Mouse (Mus musculus): ENCODE data around the gene Sec14l3.
"Not testable (repeated sequence)": the region's sequence is repeated elsewhere in the genome, so short reads cannot be mapped to it uniquely, and the experiment has no call there.

The Sec14l3 gene

DNA sequence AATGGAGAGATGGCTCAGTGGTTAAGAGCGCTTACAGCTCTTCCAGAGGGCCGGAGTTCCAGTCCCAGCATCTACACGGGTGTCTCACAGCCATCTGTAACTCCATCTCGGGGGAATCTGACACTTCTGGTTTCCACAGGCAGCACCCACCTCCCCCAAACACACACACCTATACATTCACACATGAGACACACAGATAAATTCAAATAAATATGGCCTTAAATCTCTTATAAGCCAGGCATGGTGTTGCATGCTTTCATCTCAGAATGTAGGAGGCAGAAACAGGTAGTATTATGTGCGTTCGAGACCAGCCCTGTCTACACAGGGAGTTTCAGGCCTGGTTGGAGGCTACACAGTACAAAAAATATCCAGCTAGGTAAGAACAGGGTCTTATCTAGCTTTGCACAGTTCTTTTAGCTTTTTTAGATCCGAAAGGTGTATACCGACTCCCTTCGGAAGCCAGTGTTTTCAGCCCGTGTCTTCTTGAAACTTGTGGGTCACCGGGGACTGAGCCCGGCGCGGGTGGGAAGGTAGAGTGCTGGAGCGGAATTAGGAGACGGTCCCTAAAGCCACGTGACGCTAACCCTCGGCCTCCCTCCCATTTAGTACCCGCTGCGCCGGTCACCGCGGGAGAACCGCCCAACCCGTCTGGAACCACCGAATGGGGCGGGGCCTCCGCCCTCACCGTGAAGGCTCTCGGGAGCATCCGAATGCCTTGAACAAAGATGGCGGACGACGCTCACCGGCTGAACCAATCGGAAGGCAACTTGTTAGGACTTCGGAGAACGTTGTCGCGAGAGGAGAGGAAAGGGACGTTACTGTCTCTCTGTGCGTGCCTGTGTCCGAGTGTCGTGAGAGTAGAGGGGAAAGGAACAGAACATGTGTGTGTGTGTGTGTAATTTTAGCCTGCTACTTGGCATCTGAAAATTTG lies 31.7 kb downstream of the Sec14l3 start:
- in situ Hi-C loops (cut with MboI; ENCODE audit: low pct_unique_long_range_greater_than_20kb in 1 of 2, low sequenced_read_pairs in 2 of 2, unreplicated experiment in 1 of 2): no loop called here

DNA sequence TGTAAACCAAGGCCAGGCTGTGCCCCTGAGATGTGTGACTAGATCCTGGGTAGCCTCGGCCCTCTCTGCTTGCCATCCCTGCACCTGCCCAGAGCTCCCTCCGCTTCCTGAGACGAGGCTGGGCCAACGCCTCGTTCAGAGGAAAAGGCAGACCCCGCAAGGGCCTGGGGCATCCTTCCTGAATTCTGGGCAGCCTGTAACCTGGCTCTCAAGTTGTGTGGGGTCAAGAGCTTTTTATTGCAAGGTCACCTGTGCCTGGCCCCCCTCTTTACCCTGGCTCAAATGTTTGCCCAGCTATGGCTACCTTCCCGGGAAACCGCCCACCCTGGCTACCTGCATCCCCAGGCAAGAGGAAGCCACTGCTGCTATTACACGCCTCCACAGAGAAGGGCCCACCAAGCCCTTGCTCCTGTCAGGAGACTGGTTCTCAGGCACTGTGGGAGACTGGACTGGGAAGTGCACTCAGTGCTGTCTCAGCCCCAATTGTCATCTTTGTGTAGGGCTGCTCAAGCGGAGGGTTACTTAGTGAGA lies 32.5 kb downstream of the Sec14l3 start:
- in situ Hi-C loops (cut with MboI; ENCODE audit: low pct_unique_long_range_greater_than_20kb in 1 of 2, low sequenced_read_pairs in 2 of 2, unreplicated experiment in 1 of 2): no loop called here

DNA sequence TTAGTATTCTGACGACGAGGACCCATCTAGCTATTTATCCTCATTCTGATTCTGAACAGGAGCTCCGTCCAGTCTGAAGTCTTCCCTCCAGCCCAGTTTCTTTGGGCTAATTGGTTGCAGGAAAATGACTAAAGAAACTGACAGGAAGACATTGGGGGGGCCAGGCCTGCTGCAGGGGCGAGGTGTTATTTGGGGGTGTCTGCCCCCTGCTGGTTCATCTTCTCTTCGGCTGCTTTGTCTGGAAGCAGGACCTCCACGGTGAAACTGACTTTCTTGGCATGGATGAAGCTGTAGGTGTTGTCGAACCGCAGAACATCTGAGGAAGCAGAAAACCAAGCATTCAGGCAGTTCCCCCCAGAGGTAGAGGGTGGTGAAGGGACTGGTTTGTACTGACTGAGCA lies 33.5 kb downstream of the Sec14l3 start:
- in situ Hi-C loops (cut with MboI; ENCODE audit: low pct_unique_long_range_greater_than_20kb in 1 of 2, low sequenced_read_pairs in 2 of 2, unreplicated experiment in 1 of 2): no loop called here

DNA sequence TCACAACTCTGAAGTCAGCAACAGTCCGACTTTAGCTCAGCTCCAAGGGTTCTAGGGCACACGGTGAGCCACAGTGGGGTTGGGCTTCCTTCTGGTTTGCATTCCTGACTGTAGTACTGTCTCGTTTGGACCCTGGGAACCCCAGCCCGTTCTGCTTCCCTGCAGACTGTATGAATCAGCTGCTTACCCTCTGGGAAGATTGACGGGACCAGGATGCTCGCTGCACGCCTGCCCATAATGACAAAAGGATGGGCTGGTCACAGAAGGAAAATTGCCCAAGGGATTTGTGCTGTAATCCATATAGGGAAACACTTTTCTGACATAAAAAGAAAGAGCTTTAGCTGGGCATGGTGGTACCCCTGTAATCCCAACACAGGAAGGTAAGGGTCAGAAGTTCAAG lies 34.2 kb downstream of the Sec14l3 start:
- in situ Hi-C loops (cut with MboI; ENCODE audit: low pct_unique_long_range_greater_than_20kb in 1 of 2, low sequenced_read_pairs in 2 of 2, unreplicated experiment in 1 of 2): no loop called here

DNA sequence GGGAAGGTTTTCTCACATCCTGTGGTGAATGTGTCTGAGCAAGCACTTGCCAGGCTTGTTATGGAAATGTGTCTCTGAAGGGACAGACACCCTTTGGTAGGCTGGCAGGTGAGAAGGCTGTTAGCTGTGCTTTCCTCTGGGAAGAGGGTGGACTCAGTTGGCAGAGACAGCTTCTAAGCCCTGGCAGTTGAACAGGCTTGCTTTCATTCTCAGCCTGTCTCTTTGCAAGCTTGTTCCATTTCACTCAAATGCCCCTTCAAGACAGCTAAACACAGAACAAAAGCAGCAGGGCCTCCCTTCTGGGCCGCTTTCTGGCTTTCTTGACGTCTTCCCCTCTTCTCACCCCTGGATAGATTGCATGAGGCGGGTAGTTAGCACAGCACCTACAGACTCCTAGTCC lies 34.8 kb downstream of the Sec14l3 start:
- in situ Hi-C loops (cut with MboI; ENCODE audit: low pct_unique_long_range_greater_than_20kb in 1 of 2, low sequenced_read_pairs in 2 of 2, unreplicated experiment in 1 of 2): no loop called here

DNA sequence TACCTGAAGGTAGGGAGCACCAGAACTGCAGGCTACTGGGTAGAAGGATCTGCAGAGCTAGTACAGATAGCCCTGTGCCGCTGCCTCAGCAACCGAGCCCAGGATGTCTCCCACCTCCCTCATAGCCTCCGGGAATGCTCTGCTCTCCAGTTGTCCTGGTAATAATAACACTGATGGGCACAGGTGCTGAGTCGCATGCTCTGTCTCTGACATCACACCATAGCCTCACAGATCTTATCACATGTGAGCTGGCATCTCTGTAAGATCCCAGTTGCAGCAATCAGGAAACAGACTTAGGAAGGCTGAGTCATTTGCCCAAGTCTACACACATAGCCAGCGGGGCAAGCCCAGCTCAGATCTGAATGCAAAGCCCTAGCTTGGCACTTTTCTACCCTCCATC lies 37.2 kb downstream of the Sec14l3 start:
- in situ Hi-C loops (cut with MboI; ENCODE audit: low pct_unique_long_range_greater_than_20kb in 1 of 2, low sequenced_read_pairs in 2 of 2, unreplicated experiment in 1 of 2): no loop called here

DNA sequence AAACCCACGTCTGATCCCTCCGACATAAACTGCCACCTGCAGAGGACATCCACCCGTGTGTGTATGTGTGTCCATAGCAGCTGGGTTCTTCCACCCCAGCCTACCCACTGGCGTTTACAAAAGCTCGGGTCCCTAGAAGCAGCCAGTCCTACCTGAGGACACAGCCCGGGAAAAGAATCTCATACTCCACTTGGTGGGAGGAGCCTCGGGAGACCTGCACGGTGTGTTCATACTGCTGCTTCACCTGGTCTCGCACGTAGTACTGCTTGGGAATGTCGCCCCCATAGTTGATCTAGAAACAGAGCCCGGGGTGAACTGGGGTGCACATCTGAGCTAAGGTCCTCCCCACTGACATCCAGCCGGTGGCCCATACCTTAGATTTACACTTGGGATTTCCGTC lies 38.9 kb downstream of the Sec14l3 start:
- in situ Hi-C loops (cut with MboI; ENCODE audit: low pct_unique_long_range_greater_than_20kb in 1 of 2, low sequenced_read_pairs in 2 of 2, unreplicated experiment in 1 of 2): no loop called here

DNA sequence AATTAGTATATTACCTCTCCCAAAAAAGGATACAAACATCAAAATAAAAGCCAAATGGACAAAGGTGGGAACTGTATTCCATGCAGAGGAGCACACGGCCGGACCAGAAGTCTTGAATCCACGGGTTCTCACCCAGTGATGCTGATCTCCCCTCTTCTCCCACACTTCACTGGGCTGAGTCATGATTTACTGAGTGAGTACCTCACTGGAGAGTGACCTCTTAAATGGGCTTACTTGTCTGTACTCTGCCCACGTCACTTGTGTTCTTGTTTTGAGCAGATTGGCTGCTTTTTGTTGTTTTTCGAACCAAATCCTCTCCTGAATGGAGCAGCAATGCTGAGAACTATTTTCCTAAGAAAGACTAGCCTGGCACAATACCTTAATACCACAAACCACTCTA lies 40.3 kb downstream of the Sec14l3 start:
- in situ Hi-C loops (cut with MboI; ENCODE audit: low pct_unique_long_range_greater_than_20kb in 1 of 2, low sequenced_read_pairs in 2 of 2, unreplicated experiment in 1 of 2): no loop called here

DNA sequence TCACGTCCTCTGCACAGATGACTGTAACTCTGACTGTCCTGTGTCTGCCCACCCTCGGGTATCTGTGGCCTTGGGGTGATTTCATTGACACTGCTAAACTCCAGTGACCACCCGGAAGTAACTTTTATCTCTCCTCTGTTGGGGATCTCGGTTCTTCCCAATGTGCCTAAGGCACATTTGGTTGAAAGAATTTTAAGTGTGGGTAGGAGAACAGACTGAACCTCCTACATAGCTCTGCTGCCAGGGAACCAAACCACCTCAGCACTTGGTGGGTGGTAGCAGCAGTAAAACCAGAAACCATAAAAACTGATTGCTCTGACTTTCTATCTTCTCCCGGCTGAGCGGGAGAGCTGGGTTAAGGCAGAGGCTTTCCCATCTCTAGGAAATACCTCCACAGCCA lies 40.8 kb downstream of the Sec14l3 start:
- in situ Hi-C loops (cut with MboI; ENCODE audit: low pct_unique_long_range_greater_than_20kb in 1 of 2, low sequenced_read_pairs in 2 of 2, unreplicated experiment in 1 of 2): no loop called here

DNA sequence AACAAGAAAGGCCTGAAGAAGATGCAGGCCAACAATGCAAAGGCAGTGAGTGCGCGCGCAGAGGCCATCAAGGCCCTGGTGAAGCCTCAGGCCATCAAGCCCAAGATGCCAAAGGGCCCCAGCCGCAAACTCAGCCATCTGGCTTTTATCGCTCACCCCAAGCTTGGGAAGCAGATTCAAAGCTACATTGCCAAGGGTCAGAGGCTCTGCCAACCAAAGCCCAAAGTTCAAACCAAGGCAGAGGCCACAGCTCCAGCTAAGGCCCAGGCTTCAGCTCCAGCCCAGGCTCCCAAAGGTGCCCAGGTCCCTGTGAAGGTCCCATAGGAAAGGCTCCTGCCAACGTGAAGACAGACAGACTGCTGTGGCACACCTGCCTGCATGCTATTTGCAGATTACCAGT lies 43.3 kb downstream of the Sec14l3 start:
- in situ Hi-C loops (cut with MboI; ENCODE audit: low pct_unique_long_range_greater_than_20kb in 1 of 2, low sequenced_read_pairs in 2 of 2, unreplicated experiment in 1 of 2): not testable (repeated sequence)

DNA sequence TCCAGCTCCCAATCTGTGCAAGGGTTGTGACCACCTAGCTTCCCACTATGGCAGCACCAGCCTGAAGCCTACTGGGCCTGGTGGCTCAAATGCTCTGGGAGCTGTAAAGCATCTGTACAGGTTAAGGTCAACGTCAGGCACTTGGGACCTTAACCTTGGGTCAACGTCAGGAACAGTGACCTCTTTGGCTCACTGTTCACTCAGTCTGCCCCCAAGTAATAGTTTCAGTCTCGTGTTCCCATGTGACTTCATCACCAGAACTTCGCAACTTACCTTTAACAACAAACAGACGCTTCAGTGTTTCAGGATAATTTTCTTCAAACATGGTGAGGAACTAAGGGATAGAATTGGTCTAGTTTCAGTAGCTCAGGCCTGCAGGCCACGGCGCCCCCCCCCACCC lies 44.0 kb downstream of the Sec14l3 start:
- in situ Hi-C loops (cut with MboI; ENCODE audit: low pct_unique_long_range_greater_than_20kb in 1 of 2, low sequenced_read_pairs in 2 of 2, unreplicated experiment in 1 of 2): no loop called here

DNA sequence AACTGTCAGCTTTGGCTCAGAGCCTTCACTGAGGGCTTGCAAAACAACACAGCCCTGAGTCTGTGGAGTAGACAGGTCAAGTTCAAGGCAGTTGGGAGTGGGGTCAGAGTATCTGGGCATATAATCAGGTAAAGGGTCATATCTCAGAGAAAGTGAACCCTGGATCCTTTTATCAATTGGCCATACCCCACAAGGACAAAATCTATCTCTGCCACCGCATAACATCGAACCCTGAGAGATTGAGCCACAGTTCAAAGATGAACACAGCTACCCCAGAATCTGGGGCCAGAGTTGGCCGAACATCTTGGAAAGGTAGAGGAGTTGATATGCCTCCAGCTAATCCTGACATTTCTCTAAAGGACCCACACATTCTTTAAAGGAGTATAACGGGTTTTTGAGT lies 47.4 kb downstream of the Sec14l3 start:
- in situ Hi-C loops (cut with MboI; ENCODE audit: low pct_unique_long_range_greater_than_20kb in 1 of 2, low sequenced_read_pairs in 2 of 2, unreplicated experiment in 1 of 2): no loop called here

DNA sequence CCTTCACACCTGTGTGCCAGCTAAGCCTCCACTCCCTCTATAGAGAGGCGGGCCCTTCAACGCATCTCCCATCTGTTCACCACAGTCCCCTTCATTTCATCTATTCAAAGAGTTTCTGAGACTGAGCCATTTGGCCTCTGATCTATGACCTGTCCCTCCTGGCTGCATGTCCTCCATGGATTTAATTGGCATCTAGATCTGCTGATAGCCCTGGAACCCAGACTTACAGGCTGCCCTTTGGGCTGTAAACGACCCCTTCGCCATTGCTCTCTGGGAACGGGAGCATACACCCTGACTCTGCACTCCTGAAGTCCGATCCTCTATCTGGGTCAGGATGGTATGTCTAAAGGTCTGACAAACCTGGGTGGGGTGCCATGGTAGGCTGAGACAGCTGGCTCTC lies 48.2 kb downstream of the Sec14l3 start:
- in situ Hi-C loops (cut with MboI; ENCODE audit: low pct_unique_long_range_greater_than_20kb in 1 of 2, low sequenced_read_pairs in 2 of 2, unreplicated experiment in 1 of 2): no loop called here

DNA sequence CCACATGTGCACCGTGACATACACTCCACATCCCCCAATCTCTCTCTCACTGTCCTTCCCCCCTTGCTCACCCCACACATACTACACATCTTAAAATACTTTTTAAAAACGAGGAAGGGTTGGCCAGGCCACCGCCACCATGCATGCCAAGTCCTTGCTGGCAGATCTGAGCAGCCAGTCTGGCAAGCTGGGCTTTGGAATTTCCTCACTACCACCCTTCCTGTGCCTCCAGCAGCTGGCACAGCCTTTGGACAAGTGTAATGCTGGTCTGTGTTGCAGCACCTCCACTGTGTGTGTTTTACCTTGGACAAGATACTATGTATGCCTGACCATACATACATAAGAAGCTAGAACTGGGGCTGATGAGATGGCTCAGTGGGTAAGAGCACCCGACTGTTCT lies 48.9 kb downstream of the Sec14l3 start:
- in situ Hi-C loops (cut with MboI; ENCODE audit: low pct_unique_long_range_greater_than_20kb in 1 of 2, low sequenced_read_pairs in 2 of 2, unreplicated experiment in 1 of 2): no loop called here

DNA sequence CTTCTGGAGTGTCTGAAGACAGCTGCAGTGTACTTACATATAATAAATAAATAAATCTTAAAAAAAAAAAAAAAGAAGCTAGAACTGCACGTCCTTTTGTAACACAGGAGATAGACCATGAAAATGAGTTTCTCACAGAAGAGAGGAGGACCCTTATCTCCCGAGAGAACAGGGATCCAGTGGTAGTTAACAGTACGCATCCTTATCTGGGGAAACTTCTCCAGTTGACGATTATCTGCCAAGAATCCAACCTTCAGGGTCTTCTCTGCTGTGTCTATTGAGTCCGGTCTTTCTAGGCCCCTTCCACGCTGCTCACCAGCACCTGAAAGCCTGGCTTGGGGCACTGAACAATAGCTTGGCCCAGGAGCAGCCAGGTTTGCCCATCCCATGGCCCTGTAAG lies 49.3 kb downstream of the Sec14l3 start:
- in situ Hi-C loops (cut with MboI; ENCODE audit: low pct_unique_long_range_greater_than_20kb in 1 of 2, low sequenced_read_pairs in 2 of 2, unreplicated experiment in 1 of 2): no loop called here

DNA sequence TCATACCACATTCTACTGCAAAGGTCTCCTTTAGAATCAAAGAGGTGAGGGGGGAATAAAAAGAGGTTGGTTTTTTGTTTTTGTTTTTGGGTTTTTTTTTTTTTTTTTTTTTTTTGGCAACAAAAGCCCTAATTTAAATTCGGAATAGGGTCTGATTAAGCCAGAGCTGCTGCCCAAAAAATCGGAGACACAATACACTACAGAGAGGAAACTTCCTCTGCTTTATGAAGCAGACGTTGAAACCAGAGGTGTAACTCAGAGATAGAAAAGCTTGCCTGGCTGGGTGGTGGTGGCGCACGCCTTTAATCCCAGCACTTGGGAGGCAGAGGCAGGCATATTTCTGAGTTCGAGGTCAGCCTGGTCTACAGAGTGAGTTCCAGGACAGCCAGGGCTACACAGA lies 49.9 kb downstream of the Sec14l3 start:
- in situ Hi-C loops (cut with MboI; ENCODE audit: low pct_unique_long_range_greater_than_20kb in 1 of 2, low sequenced_read_pairs in 2 of 2, unreplicated experiment in 1 of 2): not testable (repeated sequence)

DNA sequence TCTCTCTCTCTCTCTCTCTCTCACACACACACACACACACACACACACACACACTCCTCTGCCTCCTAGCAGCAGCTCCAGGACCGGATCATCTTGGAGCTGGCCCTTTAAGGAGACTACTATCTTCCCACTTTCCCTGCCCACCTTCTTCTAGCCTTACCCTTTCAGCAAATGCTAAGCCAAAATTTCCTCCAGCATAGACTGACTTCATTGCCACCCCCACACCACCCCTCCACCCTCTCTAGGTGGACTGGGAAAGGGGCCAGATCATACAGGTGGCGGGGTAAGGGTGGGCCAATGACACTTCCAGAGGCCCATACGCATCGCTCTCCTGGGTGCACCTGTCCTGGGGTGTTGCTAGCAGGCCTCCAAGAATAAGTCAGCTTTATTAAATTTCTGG lies 50.8 kb downstream of the Sec14l3 start:
- in situ Hi-C loops (cut with MboI; ENCODE audit: low pct_unique_long_range_greater_than_20kb in 1 of 2, low sequenced_read_pairs in 2 of 2, unreplicated experiment in 1 of 2): no loop called here

DNA sequence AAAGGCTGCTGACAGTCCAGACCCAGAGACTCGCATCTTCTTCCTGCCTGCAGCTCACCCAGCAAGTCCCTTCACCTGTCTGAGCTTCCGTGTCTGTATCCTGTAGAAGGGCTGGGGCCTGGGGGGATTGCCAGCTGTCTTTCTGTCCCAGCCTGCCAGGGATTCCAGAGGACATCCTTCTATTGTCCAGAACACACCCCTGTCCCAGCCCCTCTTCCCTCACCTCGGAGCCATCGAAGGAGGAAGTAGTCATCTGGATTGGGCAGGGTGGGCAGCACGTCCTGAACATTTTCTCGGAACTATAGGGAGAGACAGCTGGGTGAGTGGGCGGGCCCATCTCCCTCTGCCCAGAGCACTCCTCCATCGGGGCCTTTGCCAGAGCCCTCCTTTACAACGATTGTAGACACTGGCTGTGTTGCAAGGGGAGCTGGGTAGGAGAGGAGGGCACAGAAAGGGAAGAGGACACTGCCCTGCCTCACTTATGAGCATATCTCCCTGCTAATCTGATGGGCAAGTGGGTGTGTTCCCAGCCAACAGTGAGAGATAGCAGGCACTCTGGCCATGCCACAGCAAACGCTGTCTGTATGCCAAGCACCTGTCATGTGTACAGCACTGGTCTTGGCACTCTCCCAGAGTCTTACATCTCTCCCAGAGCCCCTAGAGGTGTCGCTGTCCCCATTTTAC lies 52.0 kb downstream of the Sec14l3 start:
- in situ Hi-C loops (cut with MboI; ENCODE audit: low pct_unique_long_range_greater_than_20kb in 1 of 2, low sequenced_read_pairs in 2 of 2, unreplicated experiment in 1 of 2): no loop called here

DNA sequence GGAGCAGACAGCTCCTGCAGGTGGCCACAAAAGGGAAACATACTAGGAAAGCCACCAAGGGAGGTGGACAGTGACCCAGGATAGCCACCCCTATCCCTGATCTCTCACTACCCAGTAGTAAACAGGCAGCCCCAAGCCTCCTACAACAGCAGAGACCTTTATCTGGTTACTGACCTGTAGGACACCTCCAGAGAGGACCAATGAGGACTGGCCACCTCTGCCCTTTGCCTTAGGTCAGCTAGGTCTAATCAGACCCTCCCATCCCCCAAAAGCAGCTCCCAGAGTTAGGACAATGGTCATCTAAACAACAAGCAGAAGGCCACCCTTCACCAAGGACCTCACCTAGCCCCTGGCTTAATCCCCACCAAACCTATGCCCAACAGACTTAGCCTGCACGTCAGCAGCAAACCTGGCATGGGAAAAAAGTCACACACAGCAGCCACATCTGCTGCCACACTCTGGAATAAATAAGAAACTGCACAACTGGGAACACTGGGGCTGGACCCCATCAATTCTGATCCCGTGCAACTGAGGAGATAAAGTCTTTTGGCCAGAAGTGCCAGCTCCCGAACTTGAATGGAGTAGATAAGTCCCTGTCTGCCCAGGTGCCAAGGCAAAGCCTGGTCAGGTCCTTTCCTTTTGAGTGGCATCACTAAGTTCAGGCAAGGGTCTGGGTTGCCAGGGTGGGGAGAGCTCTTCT lies 52.9 kb downstream of the Sec14l3 start:
- in situ Hi-C loops (cut with MboI; ENCODE audit: low pct_unique_long_range_greater_than_20kb in 1 of 2, low sequenced_read_pairs in 2 of 2, unreplicated experiment in 1 of 2): no loop called here

Data from mouse embryonic stem cell (cell line).